ENCODE assay signal across 20 mouse cellular contexts in the genomic region with DNA sequence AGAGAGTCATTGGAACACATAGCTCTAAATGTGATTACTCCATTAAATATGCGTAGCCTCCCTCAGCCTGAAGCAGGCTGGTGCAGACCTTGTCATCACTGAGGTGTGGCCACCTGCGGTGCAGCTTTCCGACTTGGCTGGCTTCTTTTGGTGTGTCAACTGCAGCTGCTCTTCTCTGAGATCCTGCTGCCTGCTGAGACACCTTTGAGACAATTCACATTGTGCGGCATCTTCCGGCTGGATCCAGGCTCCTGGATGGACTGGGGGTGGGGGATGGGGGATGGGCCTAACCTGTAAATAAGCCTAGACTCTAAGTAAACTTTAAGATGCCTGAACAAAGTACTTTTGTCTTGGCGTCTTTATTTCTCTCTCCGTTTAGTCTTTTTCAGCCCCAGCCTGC.
"Had no signal": no experiment of that assay in that cellular context is flagged by ENCODE, and none has a peak within 500 bp of the region (broad histone marks: within the 10 kb centered on the region; RNA-seq: fewer than 3 reads in every experiment).

No protein-coding gene starts in this region.

- H3K9me3 ChIP-seq: lung, embryonic 15.5 days; midbrain, embryonic 13.5 days; midbrain, embryonic 15.5 days; neural tube, embryonic 13.5 days; neural tube, embryonic 15.5 days had no signal

- H3K9ac ChIP-seq: liver, postnatal 0 days; lung, embryonic 15.5 days; midbrain, embryonic 13.5 days; midbrain, embryonic 15.5 days; neural tube, embryonic 13.5 days; neural tube, embryonic 15.5 days had no signal

- H3K27ac ChIP-seq: lung, embryonic 15.5 days; macrophage; midbrain, embryonic 13.5 days; midbrain, embryonic 15.5 days; neural tube, embryonic 13.5 days; neural tube, embryonic 15.5 days had no signal

- H3K27me3 ChIP-seq: lung, embryonic 15.5 days; megakaryocyte, embryonic 14.5 days; midbrain, embryonic 13.5 days; midbrain, embryonic 15.5 days; neural tube, embryonic 13.5 days; neural tube, embryonic 15.5 days had no signal

- H3K4me3 ChIP-seq: lung, embryonic 15.5 days; megakaryocyte, embryonic 14.5 days; midbrain, embryonic 13.5 days; midbrain, embryonic 15.5 days; myocyte; neural tube, embryonic 13.5 days; neural tube, embryonic 15.5 days had no signal

- DNase-seq: liver, postnatal 0 days; lung, adult 2 months; lung, postnatal 14 days; lung, postnatal 36 days; retina, postnatal 1 day; right cerebral cortex, adult 18-20 months; right cerebral cortex, postnatal 25 days; right cerebral cortex, postnatal 4 days; spleen, adult 18-20 months; thymus, adult 18-20 months; thymus, postnatal 14 days; thymus, postnatal 36 days had no signal

- H3K36me3 ChIP-seq: lung, embryonic 15.5 days; midbrain, embryonic 13.5 days; midbrain, embryonic 15.5 days; neural tube, embryonic 13.5 days; neural tube, embryonic 15.5 days had no signal

- H3K4me1 ChIP-seq: lung, embryonic 15.5 days; megakaryocyte, embryonic 14.5 days; midbrain, embryonic 13.5 days; midbrain, embryonic 15.5 days; neural tube, embryonic 13.5 days; neural tube, embryonic 15.5 days had no signal
